Mouse (Mus musculus) frontal cortex, adult 2 months (tissue): Measurements from ENCODE around the gene Abhd17a. TPM values are rescaled to one million over a fixed set of nuclear protein-coding genes. Genes with fewer than 3 reads are reported as not detected.

Experiments
- DNase-seq, 2 experiments: peaks; one replicate each; pipeline ENCODE4 v3.0.0; 2022; ENCODE audit warnings: low spot score in 1 of 2; ENCODE audit errors: extremely low spot score in 1 of 2
- polyA plus RNA-seq: library from polyadenylated mRNA; depleted of rRNA; stranded (reverse); fragments of >200 nt; gene quantifications from 2 replicates; pipeline ENCODE4 v1.2.3, GENCODE M21; 2012; rRNA removed

Gene Abhd17a
- polyA plus RNA-seq, 1 experiment: 253 TPM

DNA sequence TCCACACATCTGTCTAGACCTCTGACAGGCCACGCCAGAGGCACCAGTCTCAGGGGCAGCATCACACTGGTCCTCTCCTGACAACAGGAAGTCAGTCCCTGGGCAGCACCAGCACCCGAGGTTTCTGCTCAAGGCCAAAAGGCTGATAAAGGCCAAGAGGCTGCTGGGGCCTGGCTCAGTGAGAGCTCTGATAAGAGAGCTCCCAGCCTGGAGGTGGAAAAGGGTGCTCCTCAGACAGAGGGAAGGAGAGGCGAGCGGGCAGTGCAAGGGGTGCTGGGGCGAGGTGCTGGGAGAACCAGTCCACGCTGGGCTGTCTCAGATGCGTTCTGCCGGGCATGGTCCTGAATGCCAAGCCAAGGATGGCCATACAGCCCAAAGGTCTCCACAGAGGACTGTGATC is 36.6 kb downstream of the Abhd17a start:
- no peak for DNase-seq

- no peak for DNase-seq
Observed at GRCm38 (mm10) chr10:80552364-80552763, 37.8 kb downstream of the Abhd17a start.

GRCm38 (mm10) chr10:80549279-80549678 is 40.9 kb downstream of the Abhd17a start:
- no peak for DNase-seq

- peak in 1 of 2 experiments; percentile 65 for DNase-seq
Observed at GRCm38 (mm10) chr10:80548428-80549006, 41.6 kb downstream of the Abhd17a start.

DNA sequence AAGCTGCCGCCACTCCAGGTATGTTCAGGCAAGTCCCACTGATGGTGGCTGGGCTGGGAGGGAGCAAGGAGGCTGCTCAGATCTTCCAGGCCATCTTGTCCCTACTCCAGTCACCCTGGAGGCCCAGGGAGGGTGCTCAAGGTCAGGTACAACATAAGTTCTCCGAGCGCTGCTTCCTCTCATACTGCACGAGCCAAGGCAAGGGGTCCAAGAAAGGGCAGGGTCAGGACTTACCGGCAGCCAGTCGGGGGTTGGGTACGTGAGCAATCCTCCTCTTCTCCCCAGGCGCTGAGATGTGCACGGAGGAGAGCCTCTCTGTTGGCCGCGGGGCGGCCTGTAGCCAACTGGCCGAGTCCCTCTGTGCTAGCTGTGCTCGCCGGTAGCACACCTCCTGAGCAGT is 42.6 kb downstream of the Abhd17a start:
- DNase-seq: no peak

- DNase-seq: no peak
Observed at GRCm38 (mm10) chr10:80546945-80547344, 43.2 kb downstream of the Abhd17a start.

DNA sequence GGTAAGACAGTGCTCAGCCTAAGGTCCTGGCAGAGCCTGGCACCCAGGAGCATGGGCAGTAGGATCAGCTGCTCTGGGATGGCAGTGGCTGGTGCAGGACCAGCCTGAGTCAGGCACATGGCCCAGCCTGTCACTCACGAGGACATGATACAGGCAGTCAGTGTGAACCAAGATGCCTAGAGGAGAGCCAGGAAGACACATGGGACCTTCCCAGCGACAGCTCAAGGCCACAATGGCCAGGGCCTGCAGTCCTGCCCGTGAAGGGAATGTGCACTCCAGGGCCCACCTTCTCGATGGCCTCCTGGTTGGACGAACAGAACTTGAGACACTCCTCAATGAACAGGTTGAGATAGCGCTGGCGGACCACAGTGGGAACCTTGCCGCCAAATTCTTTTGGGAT is 44.6 kb downstream of the Abhd17a start:
- DNase-seq: no peak

- peak in 1 of 2 experiments; percentile 25 for DNase-seq
Observed at GRCm38 (mm10) chr10:80543873-80544272, 46.3 kb downstream of the Abhd17a start.

GRCm38 (mm10) chr10:80539493-80539892 is 50.6 kb downstream of the Abhd17a start:
- no peak for DNase-seq

- DNase-seq: peak in 1 of 2 experiments; percentile 31
Observed at GRCm38 (mm10) chr10:80538710-80539394, 51.3 kb downstream of the Abhd17a start, which contains the start of gene Atp8b3. Atp8b3 (minus strand) TSS chr10:80539124.

GRCm38 (mm10) chr10:80538180-80538579 is 52.0 kb downstream of the Abhd17a start:
- DNase-seq: no peak

- DNase-seq: no peak
Observed at GRCm38 (mm10) chr10:80535711-80536110, 54.4 kb downstream of the Abhd17a start.

- DNase-seq: no peak
Observed at GRCm38 (mm10) chr10:80535071-80535470, 55.1 kb downstream of the Abhd17a start.

GRCm38 (mm10) chr10:80533704-80534103 is 56.4 kb downstream of the Abhd17a start:
- DNase-seq: no peak

Other genes with a start within 250 kb of the Abhd17a start
- gene Adamtsl5, start 241.9 kb downstream of the Abhd17a start, polyA plus RNA-seq: 5.6 and 7.3 TPM in 2 replicates
- 24.9 and 33.3 TPM in 2 replicates for gene Plk5, start 233.9 kb downstream of the Abhd17a start, polyA plus RNA-seq
- gene Mex3d, start 202.7 kb downstream of the Abhd17a start, polyA plus RNA-seq: 17.2 and 17.7 TPM in 2 replicates
- 200 and 215 TPM in 2 replicates for gene Mbd3, start 190.8 kb downstream of the Abhd17a start, polyA plus RNA-seq
- 1,306 and 1,773 TPM in 2 replicates for gene Uqcr11, start 183.5 kb downstream of the Abhd17a start, polyA plus RNA-seq
- gene Tcf3, start 156.7 kb downstream of the Abhd17a start, polyA plus RNA-seq: 33.5 and 34.2 TPM in 2 replicates
- gene Onecut3, start 95.5 kb downstream of the Abhd17a start, polyA plus RNA-seq: 0.02 and 0.04 TPM in 2 replicates
- 0.22 and 0.25 TPM in 2 replicates for gene Atp8b3, start 51.2 kb downstream of the Abhd17a start, polyA plus RNA-seq
- gene Rexo1, start 28.8 kb downstream of the Abhd17a start, polyA plus RNA-seq: 45.5 and 49.0 TPM in 2 replicates
- 37.9 and 41.5 TPM in 2 replicates for gene Klf16, start 13.0 kb downstream of the Abhd17a start, polyA plus RNA-seq
- 61.0 and 66.1 TPM in 2 replicates for gene Scamp4, start 12.5 kb upstream of the Abhd17a start, polyA plus RNA-seq
- 5.6 and 8.1 TPM in 2 replicates for gene Adat3, start 12.5 kb upstream of the Abhd17a start, polyA plus RNA-seq
- 2.8 and 3.1 TPM in 2 replicates for gene Gm49322, start 15.7 kb upstream of the Abhd17a start, polyA plus RNA-seq
- 252 and 270 TPM in 2 replicates for gene Csnk1g2, start 32.5 kb upstream of the Abhd17a start, polyA plus RNA-seq
- 108 and 109 TPM in 2 replicates for gene Btbd2, start 66.7 kb upstream of the Abhd17a start, polyA plus RNA-seq
- gene Mknk2, start 87.8 kb upstream of the Abhd17a start, polyA plus RNA-seq: 43.8 and 51.6 TPM in 2 replicates
- 9.1 and 10.6 TPM in 2 replicates for gene Mob3a, start 111.6 kb upstream of the Abhd17a start, polyA plus RNA-seq
- gene Izumo4, start 111.8 kb upstream of the Abhd17a start, polyA plus RNA-seq: 99.6 and 108 TPM in 2 replicates
- 161 and 170 TPM in 2 replicates for gene Ap3d1, start 151.9 kb upstream of the Abhd17a start, polyA plus RNA-seq
- 74.8 and 79.5 TPM in 2 replicates for gene Dot1l, start 164.9 kb upstream of the Abhd17a start, polyA plus RNA-seq
- gene Sf3a2, start 207.9 kb upstream of the Abhd17a start, polyA plus RNA-seq: 42.2 and 50.7 TPM in 2 replicates
- 65.6 and 65.9 TPM in 2 replicates for gene Plekhj1, start 208.3 kb upstream of the Abhd17a start, polyA plus RNA-seq
- 2.6 and 3.8 TPM in 2 replicates for gene Amh, start 214.9 kb upstream of the Abhd17a start, polyA plus RNA-seq
- 5.7 and 6.2 TPM in 2 replicates for gene Jsrp1, start 223.2 kb upstream of the Abhd17a start, polyA plus RNA-seq
- gene Oaz1, start 236.3 kb upstream of the Abhd17a start, polyA plus RNA-seq: 706 and 773 TPM in 2 replicates